Mouse (Mus musculus) mesoderm, embryonic 11.5 days (tissue): ENCODE measurements around the gene Stil.

ENCODE experiments used
- DNase-seq: peaks from one replicate; pipeline ENCODE4 v3.0.0-alpha.2; 2012; ENCODE audit warnings: low read depth, low spot score

Gene Stil

GRCm38 (mm10) chr4:115048190-115048589, 48.2 kb downstream of the Stil start:
- no peak for DNase-seq

DNA sequence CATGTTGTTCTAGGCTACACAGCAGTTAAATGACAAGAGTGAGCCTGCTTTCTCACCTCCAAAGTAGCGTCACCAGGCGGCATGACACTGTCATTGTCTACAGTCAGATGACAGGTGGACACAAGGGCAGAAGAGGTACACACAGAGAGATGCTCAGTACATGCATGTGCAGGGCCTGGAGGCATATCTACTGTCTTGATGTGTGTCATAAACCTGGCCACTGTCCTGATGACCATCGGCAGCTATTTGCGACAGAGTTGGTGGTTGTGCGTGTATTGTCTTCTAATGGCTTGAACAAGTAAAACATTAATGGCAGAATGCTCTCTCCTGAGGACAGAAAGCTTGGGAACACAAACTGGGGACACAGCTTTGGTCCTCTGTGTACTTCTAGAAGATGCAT, 51.3 kb downstream of the Stil start:
- no peak for DNase-seq

DNA sequence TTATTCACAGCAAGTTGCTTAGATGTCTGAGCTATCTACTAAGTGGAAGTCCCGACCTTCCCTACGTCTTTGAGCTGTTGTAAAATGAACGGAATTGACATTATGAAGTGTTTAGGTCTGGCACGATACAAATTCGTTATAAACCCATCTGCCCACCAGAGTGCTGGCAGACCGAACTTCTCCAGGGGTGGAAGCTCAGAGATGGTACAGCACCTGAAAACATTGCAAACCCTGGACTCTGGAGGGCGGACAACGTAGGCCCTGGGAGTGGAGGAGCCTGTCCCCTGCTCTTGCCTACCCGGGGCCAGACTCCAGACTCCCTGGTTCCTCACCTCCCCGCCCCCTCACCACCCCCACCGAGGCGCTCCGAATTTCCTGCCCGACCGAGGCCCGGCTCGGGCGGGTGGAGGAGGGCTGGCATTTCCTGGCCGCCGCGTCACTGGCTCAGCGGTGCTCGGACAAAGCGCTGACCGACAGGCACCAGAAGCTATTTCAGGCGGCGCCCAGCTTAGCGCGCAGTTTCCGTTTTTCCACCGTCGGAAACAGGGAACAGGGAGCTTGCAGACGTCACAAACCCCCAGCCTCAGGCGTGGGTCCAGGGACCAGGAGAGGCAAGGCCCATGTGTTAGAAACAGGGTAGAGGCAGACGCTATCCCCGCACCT, 52.5 kb downstream of the Stil start:
- DNase-seq, result peak; percentile 60

GRCm38 (mm10) chr4:115055044-115055443, 55.1 kb downstream of the Stil start:
- DNase-seq, result no peak

GRCm38 (mm10) chr4:115055691-115056090, 55.7 kb downstream of the Stil start:
- DNase-seq, result no peak

- DNase-seq, result peak; percentile 43
Measured at GRCm38 (mm10) chr4:115056371-115056920, 56.5 kb downstream of the Stil start, which contains the start of gene Tal1. Tal1 (plus strand) TSS chr4:115056426.

DNA sequence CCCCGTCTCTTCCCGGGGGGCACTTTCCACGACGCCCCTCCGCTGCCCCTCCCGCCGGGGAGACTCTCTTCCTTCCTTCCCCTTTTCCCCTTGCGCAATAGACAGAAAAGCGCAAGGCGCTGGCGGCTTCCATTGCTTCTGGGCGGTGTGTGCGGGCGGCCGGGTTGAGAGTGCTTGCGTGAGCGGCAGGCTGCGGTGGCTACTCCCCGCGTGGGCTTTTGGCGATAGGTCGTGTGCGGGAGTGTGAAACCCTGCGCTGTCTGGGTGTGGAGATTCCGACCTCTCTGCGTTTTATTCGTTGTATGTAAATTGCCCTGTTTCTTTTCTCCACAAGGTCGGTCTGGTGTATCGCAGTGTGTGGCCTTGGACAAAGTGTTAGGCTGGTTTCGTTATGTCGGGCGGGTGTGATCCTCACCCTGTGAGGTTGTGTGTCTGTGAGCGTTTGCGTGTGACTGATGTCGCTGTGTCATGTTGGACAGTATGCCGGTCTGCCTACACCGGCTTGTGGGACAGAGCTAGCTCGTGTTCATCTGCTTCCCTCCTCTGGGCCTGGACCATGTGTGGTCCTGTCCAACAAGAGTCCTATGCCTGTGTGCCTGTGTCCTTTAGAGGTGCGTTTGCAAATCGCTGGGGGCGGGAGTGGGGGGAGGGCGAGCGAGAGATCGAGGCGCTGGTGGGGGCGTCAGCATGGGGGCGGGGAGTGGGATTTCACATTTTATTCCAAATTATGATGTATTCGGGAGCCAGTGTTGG, 57.1 kb downstream of the Stil start:
- DNase-seq, result peak; percentile 54

DNA sequence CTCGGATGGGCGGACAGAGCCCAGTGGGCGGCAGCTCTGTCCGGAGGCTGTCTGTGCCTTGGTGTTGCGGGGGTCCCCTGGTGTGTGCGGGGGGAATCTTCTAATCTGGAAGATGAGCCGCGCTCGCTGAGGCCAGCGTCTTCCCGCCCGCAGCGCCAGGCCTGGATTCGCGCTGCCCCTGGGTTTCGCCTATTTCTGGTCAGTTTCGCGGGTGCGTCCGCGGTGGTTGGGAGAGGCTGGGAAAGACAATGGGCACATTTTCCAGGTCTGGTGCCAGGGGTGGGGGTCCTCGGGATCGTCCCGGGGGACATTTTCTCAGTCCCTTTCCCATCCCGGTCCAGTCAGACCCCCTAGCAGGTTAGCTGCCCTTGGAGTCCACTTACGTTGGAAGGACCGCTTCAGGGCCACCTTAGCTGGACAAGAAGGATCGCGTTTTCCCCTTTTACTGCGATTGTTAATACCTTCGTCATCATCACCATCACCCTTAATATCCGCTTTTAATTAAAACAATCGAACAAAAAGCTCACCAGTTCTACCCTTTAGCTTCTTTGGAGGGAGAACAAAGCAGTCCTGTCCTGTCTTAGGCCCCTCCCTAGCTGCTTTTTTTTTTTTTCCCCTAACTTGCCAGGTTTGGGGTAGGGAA, 57.8 kb downstream of the Stil start:
- no peak for DNase-seq

- no peak for DNase-seq
Measured at GRCm38 (mm10) chr4:115058317-115058761, 58.4 kb downstream of the Stil start.

DNA sequence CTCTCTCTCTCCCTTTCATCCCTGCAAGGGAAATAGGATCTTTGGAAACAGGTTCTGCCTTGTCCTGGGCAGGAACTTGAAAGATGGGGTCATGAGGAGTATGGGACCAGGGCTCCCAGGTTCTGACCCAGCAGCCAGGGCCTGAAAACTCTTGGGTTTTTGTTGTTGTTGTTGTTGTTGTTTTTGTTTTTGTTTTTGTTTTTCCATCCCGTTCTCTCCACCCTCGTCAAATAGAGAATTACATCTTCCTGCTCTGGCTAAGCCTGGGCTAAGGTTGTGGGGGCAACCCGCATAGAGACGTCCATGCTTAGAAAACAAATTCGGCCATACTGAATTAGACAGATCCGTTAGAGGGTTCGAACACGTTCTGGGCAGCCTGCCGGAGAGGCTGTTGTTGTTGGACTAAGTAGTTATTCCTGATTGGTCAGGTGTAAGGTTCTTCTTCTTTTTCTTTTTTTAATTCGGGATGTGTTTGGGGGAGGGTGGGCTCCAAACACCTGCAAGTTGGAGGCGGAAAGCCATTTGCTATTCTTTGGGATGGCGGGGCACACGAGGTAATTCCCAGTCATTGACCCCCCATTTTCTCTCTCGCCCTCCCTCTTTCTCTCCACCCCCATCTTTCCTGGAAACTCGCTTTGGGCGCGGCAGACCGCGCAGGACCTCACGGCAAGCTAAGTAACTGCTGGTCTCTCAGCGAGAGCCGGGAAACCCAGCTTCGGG, 59.1 kb downstream of the Stil start:
- DNase-seq, result no peak

GRCm38 (mm10) chr4:115059871-115060270, 59.9 kb downstream of the Stil start:
- no peak for DNase-seq

- no peak for DNase-seq
Measured at GRCm38 (mm10) chr4:115060753-115061152, 60.8 kb downstream of the Stil start.

- no peak for DNase-seq
Measured at GRCm38 (mm10) chr4:115062540-115062874, 62.5 kb downstream of the Stil start.

DNA sequence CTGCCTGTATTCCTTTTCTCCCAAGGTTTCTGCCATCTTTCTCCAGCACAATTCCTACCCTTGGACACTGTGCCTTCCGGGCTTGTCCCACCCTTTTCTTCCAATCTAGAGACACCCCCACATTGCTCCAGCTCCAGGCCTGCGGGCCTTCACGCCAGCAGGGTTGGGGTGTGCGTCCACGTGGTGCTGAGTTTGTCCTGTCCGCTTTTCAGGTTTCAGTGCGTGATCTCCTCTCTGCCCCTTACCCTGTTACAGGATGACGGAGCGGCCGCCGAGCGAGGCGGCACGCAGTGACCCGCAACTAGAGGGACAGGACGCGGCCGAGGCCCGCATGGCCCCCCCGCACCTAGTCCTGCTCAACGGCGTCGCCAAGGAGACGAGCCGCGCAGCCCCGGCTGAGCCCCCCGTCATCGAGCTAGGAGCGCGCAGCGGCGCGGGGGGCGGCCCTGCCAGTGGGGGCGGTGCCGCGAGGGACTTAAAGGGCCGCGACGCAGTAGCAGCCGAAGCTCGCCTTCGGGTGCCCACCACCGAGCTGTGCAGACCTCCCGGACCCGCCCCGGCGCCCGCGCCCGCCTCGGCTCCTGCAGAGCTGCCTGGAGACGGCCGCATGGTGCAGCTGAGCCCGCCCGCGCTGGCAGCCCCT, 63.0 kb downstream of the Stil start:
- DNase-seq, result peak; percentile 51

DNA sequence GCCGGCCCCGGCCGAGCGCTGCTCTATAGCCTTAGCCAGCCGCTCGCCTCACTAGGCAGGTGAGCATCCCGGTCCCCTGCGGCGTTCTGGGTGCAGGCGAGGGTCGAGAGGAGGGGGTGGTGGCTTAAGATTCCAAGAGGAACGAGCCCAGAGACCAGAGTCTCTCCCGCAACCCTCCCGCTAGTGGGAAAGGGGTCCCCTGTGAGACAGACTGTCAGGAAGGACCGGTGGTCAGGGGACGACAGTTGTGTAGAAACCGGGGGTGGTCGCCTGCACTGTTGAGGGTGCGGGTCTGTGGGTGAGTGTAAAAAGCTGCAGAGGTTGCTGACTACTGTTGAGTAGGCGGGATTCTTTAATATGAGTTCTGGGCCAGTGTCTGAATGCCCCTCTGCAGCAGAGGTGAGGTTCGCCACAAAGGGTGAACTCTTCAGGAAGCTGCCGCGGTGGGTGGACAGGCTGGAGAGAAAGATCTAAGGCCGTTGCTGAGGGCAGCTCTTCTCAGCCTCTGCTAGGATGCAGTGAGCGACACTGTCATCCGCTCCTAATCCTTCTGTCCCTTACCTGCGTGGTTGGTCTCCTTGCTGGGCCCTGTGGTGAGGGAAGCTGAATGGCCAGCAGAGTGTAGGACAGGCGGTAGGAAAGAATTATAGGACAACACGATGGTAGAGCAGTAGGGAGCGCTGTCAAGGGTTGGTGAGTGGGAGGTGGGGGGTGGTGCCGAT, 63.7 kb downstream of the Stil start:
- DNase-seq, result no peak

DNA sequence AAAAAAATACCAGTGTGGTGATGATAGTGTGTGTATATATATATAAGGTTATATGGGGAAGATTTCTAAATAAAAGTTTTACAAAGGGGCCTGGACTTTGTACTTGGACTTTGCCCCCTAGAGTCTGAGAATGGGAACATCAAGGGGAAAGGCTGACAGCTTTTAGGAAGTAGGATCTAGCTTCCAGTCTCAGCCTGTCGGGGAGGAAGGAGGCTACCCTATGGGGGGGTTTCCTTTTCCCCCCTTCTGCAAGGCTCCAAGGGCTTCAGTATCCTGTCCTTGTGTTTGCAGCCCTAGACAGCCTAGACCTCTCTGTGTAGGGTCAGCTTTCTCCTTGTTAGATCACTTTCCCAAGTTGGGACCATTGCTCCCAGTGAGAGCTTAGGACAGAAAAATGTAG, 71.7 kb downstream of the Stil start:
- DNase-seq, result no peak

- DNase-seq, result no peak
Measured at GRCm38 (mm10) chr4:115074789-115075188, 74.8 kb downstream of the Stil start.

DNA sequence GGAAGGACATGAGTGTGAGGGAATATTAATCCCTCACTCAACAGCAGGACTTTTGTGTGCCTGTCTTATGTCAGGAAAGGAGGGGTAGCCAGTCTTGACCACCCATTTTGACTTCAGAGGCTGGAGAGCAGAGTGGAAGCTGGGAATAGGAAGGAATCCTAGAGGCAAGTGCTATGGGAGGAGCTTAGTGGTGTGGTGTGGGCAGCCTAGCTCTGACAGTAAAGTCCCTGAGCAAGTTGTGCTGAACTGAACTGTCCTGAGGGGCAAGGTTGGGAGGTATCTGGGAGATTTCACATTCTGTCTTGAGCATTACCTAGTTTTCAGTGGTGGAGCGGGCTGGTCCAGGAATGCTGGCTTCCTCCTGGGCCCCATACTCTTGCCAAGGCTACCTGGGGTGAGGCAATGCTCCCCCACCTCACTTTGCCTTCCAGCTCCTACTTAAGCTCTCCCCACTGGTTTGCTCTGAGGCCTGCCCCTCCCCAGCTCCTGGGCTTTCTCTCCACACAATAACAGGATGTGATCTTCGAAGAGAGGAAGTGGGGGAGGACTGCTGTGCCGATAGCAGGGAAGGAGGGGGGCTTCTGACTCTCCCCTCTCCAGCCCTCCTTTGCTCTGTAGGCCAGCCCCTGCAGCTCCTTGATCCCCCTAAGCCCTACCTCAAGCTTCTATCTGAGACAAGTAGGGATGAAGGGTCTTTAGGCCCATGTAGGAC, 75.4 kb downstream of the Stil start:
- no peak for DNase-seq

- peak; percentile 68 for DNase-seq
Measured at GRCm38 (mm10) chr4:115078892-115079820, 79.2 kb downstream of the Stil start.
